Mouse (Mus musculus): Measurements from ENCODE around the gene Slc26a3. TPM values are rescaled to one million over a fixed set of nuclear protein-coding genes. Genes with fewer than 3 reads are reported as not detected.

Gene Slc26a3
- total RNA-seq, 4 experiments from 2014 or later: 0.15 to 0.23 (median 0.18) TPM; not detected in 1

DNA sequence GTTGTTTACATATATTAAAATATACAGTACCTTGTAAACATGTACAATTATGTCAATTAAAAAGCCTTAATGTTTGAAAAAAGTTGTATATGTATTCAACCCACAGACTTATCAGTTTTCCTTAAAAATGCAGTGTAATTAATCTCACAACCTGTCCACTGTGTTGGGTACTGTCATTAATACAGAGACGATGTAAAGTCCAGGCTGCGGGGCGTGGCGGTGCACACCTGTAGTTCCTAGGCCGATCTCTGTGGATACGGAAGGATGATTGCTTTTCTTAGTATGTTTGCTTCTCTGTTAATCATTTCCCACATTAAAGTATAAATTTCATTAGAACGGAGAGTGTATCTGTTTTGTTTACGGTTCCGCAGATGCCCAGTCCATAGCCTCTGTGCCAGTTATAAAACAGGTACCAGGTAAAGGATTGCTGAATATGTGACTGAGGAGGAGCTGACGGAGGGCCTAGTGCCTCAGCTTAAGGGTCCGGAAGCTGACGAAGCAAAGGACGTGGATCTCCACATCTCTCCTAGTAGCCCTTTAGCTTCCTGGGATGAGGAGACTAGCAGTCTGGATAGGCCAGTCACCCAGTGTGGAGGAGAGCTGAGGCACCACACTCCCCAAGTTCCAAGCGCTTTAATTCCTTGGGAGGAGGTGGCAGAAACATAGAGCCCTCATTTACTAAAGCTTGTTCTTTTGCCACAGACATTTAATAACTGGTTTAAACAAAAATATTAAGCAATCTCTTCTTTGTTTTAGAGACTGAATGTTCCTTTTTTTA lies 122.2 kb downstream of the Slc26a3 start:
- DNase-seq (ENCODE audit: low spot score in 2 of 2): no peak

DNA sequence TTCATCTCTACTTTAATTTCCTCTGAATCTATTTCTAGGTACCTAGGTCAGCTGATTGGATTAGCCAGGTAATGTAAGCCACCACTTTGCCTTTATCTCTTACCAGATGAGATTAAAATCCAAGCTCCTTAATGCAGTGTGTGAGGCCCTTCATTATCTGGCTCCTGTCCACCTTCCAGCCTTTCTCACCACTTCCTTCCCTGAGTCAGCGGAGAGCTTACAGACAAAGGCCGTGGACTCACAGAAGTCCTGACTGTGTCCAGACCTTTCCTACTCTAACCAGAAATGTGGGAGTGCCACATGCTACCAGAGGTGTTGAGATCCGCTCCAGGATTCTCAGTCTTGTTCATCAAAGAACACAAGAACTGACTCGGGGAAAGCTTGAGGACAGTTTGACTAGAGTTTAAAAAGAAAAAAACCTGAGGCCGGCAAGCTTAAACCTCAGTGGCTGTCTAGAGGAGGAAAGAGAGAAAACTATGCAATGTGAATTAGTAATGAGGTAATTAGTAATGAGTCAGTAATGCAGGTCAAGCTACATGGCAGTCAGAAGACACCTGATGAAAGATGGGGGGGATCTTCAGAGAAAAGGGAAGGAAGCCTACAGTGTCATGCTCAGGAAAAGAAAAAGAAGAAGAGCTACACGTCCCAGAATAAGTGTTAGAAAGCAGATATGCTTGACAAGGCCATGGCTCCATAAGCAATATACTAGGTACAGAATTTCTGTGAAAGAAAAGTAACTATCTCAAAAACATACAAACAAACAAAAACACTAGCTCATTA lies 123.2 kb downstream of the Slc26a3 start:
- DNase-seq (ENCODE audit: low spot score in 2 of 2): no peak

DNA sequence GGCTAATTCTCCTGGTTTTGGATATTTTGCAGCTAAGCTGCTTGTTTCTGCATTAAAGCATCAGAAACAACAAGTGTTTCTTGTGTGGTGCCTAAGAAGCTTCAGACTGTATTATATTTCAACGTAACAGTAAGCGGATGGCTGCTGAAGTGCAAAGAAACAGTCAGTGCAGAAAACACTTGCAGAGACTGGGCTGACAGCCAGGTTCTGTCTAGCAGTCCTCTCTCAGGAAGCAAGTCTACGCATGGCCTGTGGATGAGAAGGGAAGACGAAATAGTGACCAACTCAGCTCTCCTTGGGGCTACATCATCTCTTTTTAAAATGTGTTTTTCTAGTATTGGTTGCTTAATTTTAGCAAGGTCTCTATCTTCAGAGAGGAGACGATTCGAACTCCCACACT lies 129.4 kb downstream of the Slc26a3 start:
- no peak for DNase-seq (ENCODE audit: low spot score in 2 of 2)

DNA sequence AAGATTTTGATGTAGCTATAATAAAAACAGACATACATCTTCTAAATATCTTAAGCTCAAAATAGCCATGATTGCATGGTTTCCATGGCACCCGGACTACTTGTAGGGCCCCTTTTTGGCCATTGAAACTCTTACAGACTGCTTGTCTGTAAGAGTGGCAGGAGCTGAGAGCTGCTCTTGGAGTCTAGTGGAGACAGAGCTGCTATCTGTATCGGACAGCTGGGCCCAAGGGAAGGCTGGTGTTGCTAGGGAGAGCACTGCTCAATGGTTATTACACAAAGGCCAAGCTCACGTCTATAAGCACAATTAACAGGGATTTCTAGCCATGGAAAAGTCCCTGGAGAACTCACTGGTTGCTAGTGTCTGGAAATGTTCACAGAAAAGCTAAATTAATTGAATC lies 130.7 kb downstream of the Slc26a3 start:
- DNase-seq (ENCODE audit: low spot score in 2 of 2): no peak

Other genes starting within 250 kb of the Slc26a3 start
- not detected for gene Gm6993, start 150.1 kb upstream of the Slc26a3 start, total RNA-seq (2022)
- gene Lamb1, start 125.6 kb upstream of the Slc26a3 start, total RNA-seq (2022): 10 to 100 TPM; 15.4 to 17.6 (median 16.8) TPM
- gene Dld, start 39.4 kb upstream of the Slc26a3 start, total RNA-seq (2022): 100 to 1,000 TPM; 102 to 109 (median 106) TPM
- 10 to 100 TPM; 20.5 to 22.0 (median 21.3) TPM for gene Cbll1, start 108.7 kb downstream of the Slc26a3 start, total RNA-seq (2022)
- gene Slc26a4, start 169.1 kb downstream of the Slc26a3 start, total RNA-seq (2022): 1 to 10 TPM; 1.9 to 3.2 (median 2.1) TPM
- gene Bcap29, start 243.8 kb downstream of the Slc26a3 start, total RNA-seq (2022): 10 to 100 TPM; 36.7 to 48.6 (median 45.2) TPM